26 mouse cellular contexts compared by ENCODE assay signal in the genomic region with DNA sequence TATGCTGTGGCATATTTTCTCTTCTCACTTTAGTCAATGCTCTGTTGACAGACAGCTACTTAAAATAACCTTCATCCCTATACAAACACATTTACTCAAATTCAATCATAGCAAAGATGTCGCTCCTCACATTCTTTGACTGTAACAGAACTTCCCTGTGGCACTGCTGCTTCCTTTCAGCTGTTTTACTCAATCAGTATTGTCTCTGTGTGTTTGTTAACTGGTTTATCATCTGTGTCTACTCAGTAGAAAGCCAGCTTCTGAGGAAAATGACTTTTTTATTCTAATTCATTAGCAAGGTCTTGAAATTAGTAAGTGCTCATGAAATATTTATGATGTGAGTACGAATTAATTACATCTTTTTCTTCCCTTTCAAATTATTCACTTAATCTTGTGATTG.
"Had no signal": no experiment of that assay in that cellular context is flagged by ENCODE, and none has a peak within 500 bp of the region (broad histone marks: within the 10 kb centered on the region; RNA-seq: fewer than 3 reads in every experiment).

No protein-coding gene starts in this region.

- H3K4me2 ChIP-seq: heart, embryonic 12.5 days; hindbrain, embryonic 12.5 days; hindbrain, embryonic 14.5 days; intestine, embryonic 15.5 days; limb, embryonic 12.5 days; liver, embryonic 11.5 days had no signal

- DNase-seq: gastrocnemius, adult 2 months; gastrocnemius, postnatal 10 days; gastrocnemius, postnatal 25 days; heart, adult 18-20 months; heart, postnatal 10 days; heart, postnatal 4 days; kidney, adult 18-20 months; kidney, adult 8-10 months; kidney, postnatal 10 days; kidney, postnatal 25 days; layer of hippocampus, adult 9-11 months; layer of hippocampus, postnatal 36 days; liver had no signal

- H3K36me3 ChIP-seq: heart, embryonic 10.5 days; heart, embryonic 12.5 days; hindbrain, embryonic 10.5 days; hindbrain, embryonic 12.5 days; intestine, embryonic 15.5 days; limb, embryonic 10.5 days; limb, embryonic 12.5 days had no signal

- H3K27ac ChIP-seq: gastrocnemius, adult 2 months; heart, embryonic 10.5 days; hindbrain, embryonic 10.5 days; hindbrain, embryonic 12.5 days; hindbrain, embryonic 14.5 days; intestine, embryonic 15.5 days; limb, embryonic 10.5 days; limb, embryonic 12.5 days; liver, embryonic 14.5 days had no signal

- ATAC-seq: hindbrain, embryonic 16.5 days; inflammation-experienced regulatory T-cells, adult 6 months; intestine, embryonic 15.5 days; intestine, postnatal 0 days had no signal

- H3K9ac ChIP-seq: heart, embryonic 12.5 days; hindbrain, embryonic 12.5 days; hindbrain, embryonic 14.5 days; intestine, embryonic 15.5 days; limb, embryonic 12.5 days; liver, embryonic 14.5 days had no signal

- H3K27me3 ChIP-seq: heart, embryonic 12.5 days; hindbrain, embryonic 12.5 days; intestine, embryonic 15.5 days; limb, embryonic 12.5 days had no signal

- H3K4me1 ChIP-seq: heart, embryonic 10.5 days; heart, embryonic 12.5 days; hindbrain, embryonic 10.5 days; hindbrain, embryonic 12.5 days; intestine, embryonic 15.5 days; limb, embryonic 10.5 days; limb, embryonic 12.5 days had no signal

- H3K9me3 ChIP-seq: heart, embryonic 10.5 days; heart, embryonic 12.5 days; hindbrain, embryonic 10.5 days; hindbrain, embryonic 12.5 days; intestine, embryonic 15.5 days; limb, embryonic 10.5 days; limb, embryonic 12.5 days had no signal

- H3K4me3 ChIP-seq: gastrocnemius, adult 2 months; heart, embryonic 10.5 days; heart, embryonic 12.5 days; hindbrain, embryonic 10.5 days; hindbrain, embryonic 12.5 days; intestine, embryonic 15.5 days; limb, embryonic 10.5 days; limb, embryonic 12.5 days had no signal
